Mouse (Mus musculus): ENCODE measurements around the gene Reps2. TPM values are rescaled to one million over a fixed set of nuclear protein-coding genes. Genes with fewer than 3 reads are reported as not detected.

Reps2 gene
- polyA plus RNA-seq, 1 experiment from 2014 or later, result 5.9 TPM

DNA sequence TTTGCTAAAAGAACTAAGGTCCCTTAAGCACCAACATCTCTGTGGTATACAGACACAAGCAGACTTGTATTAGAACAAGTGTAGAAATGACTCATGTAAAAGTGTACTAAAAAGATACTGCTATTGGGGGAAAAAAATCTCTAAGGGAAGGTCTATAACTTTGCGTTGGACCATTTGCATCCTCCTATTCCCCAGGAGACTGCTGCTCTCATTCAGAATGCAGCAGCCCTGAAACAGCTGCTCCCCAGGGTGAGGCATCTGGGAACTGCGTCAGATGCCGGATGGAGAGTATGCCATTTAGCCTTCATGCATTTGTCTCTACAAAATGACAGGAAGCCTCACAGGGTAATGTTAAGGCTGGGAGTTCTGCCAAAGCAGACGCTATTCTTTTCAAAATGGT is 122.3 kb downstream of the Reps2 start:
- H3K9ac ChIP-seq (replicated peaks; ENCODE audit: low read depth, low read length), result no peak overlapping the region
- no peak overlapping the region for H3K4me3 ChIP-seq (replicated peaks; ENCODE audit: low read length)
- H3K4me2 ChIP-seq (ENCODE audit: low read length), result no peak overlapping the region
- H3K27ac ChIP-seq (ENCODE audit: low read length), result no peak overlapping the region
- H3K9me3 ChIP-seq (ENCODE audit: control insufficient read depth, low read length), result no peaks in the 10 kb centered on the region
- no peaks in the 10 kb centered on the region; the same call in 1 of the 2 replicates for H3K27me3 ChIP-seq (replicated peaks; ENCODE audit: control insufficient read depth, insufficient read depth, low read length)
- H3K36me3 ChIP-seq (ENCODE audit: control insufficient read depth, insufficient read depth), result no peaks in the 10 kb centered on the region
- ATAC-seq, result peak; percentile 69
- WGBS, result 24% methylated on average over 4 of the region's 4 CpGs
- peaks cover 2% of the 10 kb centered on the region; the same call in 1 of the 2 replicates for H3K4me1 ChIP-seq (replicated peaks; ENCODE audit: control insufficient read depth, insufficient read depth, low read length)

DNA sequence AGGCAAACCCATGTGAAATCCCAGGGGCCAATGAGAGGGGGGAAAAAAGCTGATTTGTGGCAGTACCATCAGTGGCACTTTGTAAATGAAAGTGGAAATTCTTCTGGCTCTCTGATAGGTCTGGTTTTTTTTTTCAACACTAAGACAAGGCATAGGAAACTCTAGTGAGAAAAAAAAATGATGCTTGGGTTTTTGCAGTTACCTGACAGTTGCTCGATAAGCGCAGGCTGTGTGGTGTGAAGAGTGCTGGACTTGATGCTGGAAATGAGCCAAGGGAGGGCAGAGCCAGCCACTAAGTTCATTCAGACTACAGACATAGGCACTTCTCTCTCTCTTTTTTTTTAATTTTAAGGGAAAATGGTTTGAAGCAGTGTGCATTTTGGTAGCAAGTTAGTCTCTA is 123.1 kb downstream of the Reps2 start:
- Histone ChIP-seq H3K27ac (ENCODE audit: low read length) (no peak overlapping the region), H3K4me1 (replicated peaks; ENCODE audit: control insufficient read depth, insufficient read depth, low read length) (peaks cover 2% of the 10 kb centered on the region; the same call in 1 of the 2 replicates), H3K9ac (replicated peaks; ENCODE audit: low read depth, low read length) (no peak overlapping the region), H3K27me3 (replicated peaks; ENCODE audit: control insufficient read depth, insufficient read depth, low read length) (no peaks in the 10 kb centered on the region; the same call in 1 of the 2 replicates), H3K36me3 (ENCODE audit: control insufficient read depth, insufficient read depth) (no peaks in the 10 kb centered on the region), H3K4me2 (ENCODE audit: low read length) (no peak overlapping the region), H3K9me3 (ENCODE audit: control insufficient read depth, low read length) (no peaks in the 10 kb centered on the region), H3K4me3 (replicated peaks; ENCODE audit: low read length) (no peak overlapping the region)
- WGBS, result 52% methylated on average over 2 of the region's 2 CpGs
- ATAC-seq, result no peak

DNA sequence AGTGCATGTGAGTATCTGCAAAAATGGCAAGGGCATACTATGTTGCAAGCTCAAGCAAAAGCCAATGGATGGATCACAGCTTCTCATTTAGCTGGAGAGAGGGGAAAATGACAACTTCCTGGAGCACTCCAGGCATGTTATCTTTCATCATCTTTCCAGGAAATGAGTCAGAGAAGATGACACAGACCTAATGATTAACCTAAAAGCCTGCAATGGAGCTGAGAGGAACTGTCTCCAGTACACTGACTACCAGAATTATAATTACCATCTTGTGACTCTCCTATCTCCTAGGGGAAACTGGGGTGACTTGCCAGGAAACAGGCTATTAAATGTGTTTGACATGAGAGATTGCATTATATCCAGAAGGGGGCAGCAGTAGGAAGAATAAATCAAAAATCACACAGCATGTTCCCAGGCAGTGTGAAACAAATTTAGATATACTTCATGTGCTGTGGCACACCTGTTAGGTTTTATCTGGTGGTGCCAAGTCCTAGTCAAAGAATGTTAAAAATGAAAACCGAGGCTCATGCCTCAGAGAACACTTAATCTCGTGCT is 132.9 kb downstream of the Reps2 start:
- H3K4me3 ChIP-seq (replicated peaks; ENCODE audit: low read length), result no peak overlapping the region
- no peaks in the 10 kb centered on the region for H3K9me3 ChIP-seq (ENCODE audit: control insufficient read depth, low read length)
- ATAC-seq, result peak; percentile 15; the same call in 1 of the 2 replicates
- no peak overlapping the region for H3K27ac ChIP-seq (ENCODE audit: low read length)
- H3K36me3 ChIP-seq (ENCODE audit: control insufficient read depth, insufficient read depth), result no peaks in the 10 kb centered on the region
- H3K27me3 ChIP-seq (replicated peaks; ENCODE audit: control insufficient read depth, insufficient read depth, low read length), result no peaks in the 10 kb centered on the region
- H3K4me1 ChIP-seq (replicated peaks; ENCODE audit: control insufficient read depth, insufficient read depth, low read length), result no peaks in the 10 kb centered on the region
- H3K4me2 ChIP-seq (ENCODE audit: low read length), result no peak overlapping the region
- H3K9ac ChIP-seq (replicated peaks; ENCODE audit: low read depth, low read length), result no peak overlapping the region
- WGBS, result 62% methylated on average over 2 of the region's 2 CpGs

DNA sequence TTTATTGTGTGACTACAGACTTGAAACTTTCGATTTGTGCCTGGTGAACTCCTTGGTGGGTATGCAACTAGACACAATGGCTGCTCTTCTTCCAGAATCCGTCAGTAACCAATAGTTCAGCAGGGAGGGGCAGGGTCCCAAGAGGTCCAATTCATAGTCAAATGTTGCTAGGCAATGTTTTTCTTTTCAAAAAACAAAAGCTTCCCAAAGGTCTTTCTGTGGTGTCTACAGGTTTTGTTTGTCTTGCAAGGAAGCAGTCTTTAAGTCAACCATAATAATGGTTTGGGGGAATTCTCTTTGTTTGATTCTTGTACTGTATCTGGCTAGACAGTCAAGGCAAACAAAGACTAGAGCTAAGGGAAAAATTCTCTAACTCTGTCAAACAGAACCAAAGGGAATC is 138.3 kb downstream of the Reps2 start:
- H3K27ac ChIP-seq (ENCODE audit: low read length), result no peak overlapping the region
- WGBS, result 20% methylated on average over 2 of the region's 2 CpGs
- H3K9me3 ChIP-seq (ENCODE audit: control insufficient read depth, low read length), result no peaks in the 10 kb centered on the region
- no peaks in the 10 kb centered on the region for H3K4me1 ChIP-seq (replicated peaks; ENCODE audit: control insufficient read depth, insufficient read depth, low read length)
- H3K36me3 ChIP-seq (ENCODE audit: control insufficient read depth, insufficient read depth), result no peaks in the 10 kb centered on the region
- peaks cover 3% of the 10 kb centered on the region; the same call in 1 of the 2 replicates for H3K27me3 ChIP-seq (replicated peaks; ENCODE audit: control insufficient read depth, insufficient read depth, low read length)
- H3K9ac ChIP-seq (replicated peaks; ENCODE audit: low read depth, low read length), result no peak overlapping the region
- no peak for ATAC-seq
- H3K4me2 ChIP-seq (ENCODE audit: low read length), result no peak overlapping the region
- no peak overlapping the region for H3K4me3 ChIP-seq (replicated peaks; ENCODE audit: low read length)

DNA sequence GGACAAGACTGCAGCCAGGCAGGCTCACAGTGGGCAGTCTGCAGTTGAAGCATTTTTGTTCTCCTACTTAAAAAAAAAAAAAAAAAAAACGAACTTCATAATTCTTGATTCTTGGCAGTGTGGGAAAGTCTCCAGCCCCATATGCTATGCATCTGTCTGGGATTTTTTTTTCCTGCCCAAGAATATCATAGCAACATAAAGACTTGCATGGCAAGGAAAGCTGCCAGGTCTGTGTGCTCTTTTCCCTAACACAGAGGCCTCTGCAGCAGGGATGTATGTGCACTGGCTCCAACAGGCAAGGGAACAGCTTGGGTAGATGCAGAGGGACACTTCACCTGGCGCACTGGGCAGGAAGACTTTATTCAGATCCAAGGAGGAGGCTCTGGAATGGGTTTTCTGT is 140.0 kb downstream of the Reps2 start:
- H3K4me2 ChIP-seq (ENCODE audit: low read length), result no peak overlapping the region
- WGBS, result 62% methylated on average over 2 of the region's 2 CpGs
- no peaks in the 10 kb centered on the region for H3K4me1 ChIP-seq (replicated peaks; ENCODE audit: control insufficient read depth, insufficient read depth, low read length)
- 0 out of 2 replicates have a peak, but pooled peaks have one; percentile 36 for ATAC-seq
- no peak overlapping the region for H3K9ac ChIP-seq (replicated peaks; ENCODE audit: low read depth, low read length)
- H3K4me3 ChIP-seq (replicated peaks; ENCODE audit: low read length), result no peak overlapping the region
- no peaks in the 10 kb centered on the region for H3K36me3 ChIP-seq (ENCODE audit: control insufficient read depth, insufficient read depth)
- no peaks in the 10 kb centered on the region for H3K9me3 ChIP-seq (ENCODE audit: control insufficient read depth, low read length)
- no peak overlapping the region for H3K27ac ChIP-seq (ENCODE audit: low read length)
- H3K27me3 ChIP-seq (replicated peaks; ENCODE audit: control insufficient read depth, insufficient read depth, low read length), result peaks cover 3% of the 10 kb centered on the region; the same call in 1 of the 2 replicates

DNA sequence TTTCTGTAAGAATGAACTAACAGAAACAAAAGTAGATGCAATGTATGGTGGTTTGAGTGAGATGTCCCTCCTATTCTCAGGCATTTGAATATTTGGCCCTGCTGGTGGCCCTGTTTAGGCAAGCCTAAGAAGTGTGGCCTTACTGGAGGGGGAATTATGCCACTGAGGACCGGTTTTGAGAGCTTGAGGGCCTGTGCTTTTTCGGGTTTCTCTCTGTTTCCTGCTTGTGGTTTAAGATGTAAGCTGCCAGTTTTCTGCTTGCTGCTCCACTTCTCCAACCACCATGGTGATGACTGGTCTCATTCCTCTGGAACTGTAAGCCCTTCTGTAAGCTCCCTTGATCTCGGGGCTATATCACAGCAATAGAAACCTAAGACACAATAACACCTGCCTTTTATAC is 142.5 kb downstream of the Reps2 start:
- Histone ChIP-seq H3K27ac (ENCODE audit: low read length) (no peak overlapping the region), H3K36me3 (ENCODE audit: control insufficient read depth, insufficient read depth) (no peaks in the 10 kb centered on the region), H3K4me1 (replicated peaks; ENCODE audit: control insufficient read depth, insufficient read depth, low read length) (no peaks in the 10 kb centered on the region), H3K9me3 (ENCODE audit: control insufficient read depth, low read length) (no peaks in the 10 kb centered on the region), H3K4me3 (replicated peaks; ENCODE audit: low read length) (no peak overlapping the region), H3K4me2 (ENCODE audit: low read length) (no peak overlapping the region), H3K27me3 (replicated peaks; ENCODE audit: control insufficient read depth, insufficient read depth, low read length) (peaks cover 3% of the 10 kb centered on the region; the same call in 1 of the 2 replicates), H3K9ac (replicated peaks; ENCODE audit: low read depth, low read length) (no peak overlapping the region)
- 82% methylated on average over 3 of the region's 3 CpGs for WGBS
- ATAC-seq, result no peak

DNA sequence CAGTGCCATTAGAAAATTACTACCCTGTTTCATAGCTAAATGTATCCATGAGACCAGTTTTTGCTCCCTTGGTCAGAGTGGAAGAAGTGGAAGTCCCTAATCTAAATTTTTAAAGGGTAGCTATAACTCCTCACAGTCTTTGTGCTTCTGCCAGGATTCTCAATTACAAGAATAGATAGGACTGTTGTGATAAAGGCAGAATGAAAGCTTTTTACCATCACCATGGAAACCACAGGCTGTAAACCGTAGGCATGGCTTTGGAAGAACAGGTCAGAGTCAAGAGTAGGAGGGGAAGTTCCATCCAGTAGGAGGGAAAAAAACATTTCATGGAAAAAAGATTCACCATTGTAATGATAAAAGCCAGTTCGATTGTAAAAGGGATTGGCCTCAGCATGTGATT is 147.0 kb downstream of the Reps2 start:
- H3K4me1 ChIP-seq (replicated peaks; ENCODE audit: control insufficient read depth, insufficient read depth, low read length), result no peaks in the 10 kb centered on the region
- WGBS, result 49% methylated on average over 2 of the region's 2 CpGs
- H3K9ac ChIP-seq (replicated peaks; ENCODE audit: low read depth, low read length), result no peak overlapping the region
- no peak for ATAC-seq
- no peaks in the 10 kb centered on the region for H3K9me3 ChIP-seq (ENCODE audit: control insufficient read depth, low read length)
- no peak overlapping the region for H3K27ac ChIP-seq (ENCODE audit: low read length)
- H3K4me2 ChIP-seq (ENCODE audit: low read length), result no peak overlapping the region
- no peak overlapping the region for H3K4me3 ChIP-seq (replicated peaks; ENCODE audit: low read length)
- H3K27me3 ChIP-seq (replicated peaks; ENCODE audit: control insufficient read depth, insufficient read depth, low read length), result no peaks in the 10 kb centered on the region
- no peaks in the 10 kb centered on the region for H3K36me3 ChIP-seq (ENCODE audit: control insufficient read depth, insufficient read depth)

DNA sequence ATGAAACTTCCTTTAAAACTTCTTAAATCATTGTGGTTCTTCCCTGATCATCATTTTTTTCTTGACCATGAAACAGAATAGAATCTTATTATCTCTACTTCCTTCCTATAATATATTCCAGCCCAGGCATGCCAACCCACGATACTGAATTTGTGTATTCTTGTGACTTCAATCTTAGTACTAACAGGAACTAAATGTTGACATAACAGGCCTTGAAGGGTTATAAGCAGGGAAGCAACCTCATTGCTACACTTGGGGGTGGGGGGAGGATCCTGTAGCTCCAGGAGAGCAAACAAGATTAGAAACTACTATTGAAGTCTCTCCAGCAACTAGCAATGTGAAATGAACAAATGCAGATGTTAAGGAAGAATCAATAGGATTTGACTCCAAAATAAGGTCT is 154.8 kb downstream of the Reps2 start:
- Histone ChIP-seq H3K27me3 (replicated peaks; ENCODE audit: control insufficient read depth, insufficient read depth, low read length) (no peaks in the 10 kb centered on the region), H3K4me1 (replicated peaks; ENCODE audit: control insufficient read depth, insufficient read depth, low read length) (no peaks in the 10 kb centered on the region), H3K27ac (ENCODE audit: low read length) (no peak overlapping the region), H3K4me2 (ENCODE audit: low read length) (no peak overlapping the region), H3K9me3 (ENCODE audit: control insufficient read depth, low read length) (no peaks in the 10 kb centered on the region), H3K9ac (replicated peaks; ENCODE audit: low read depth, low read length) (no peak overlapping the region), H3K4me3 (replicated peaks; ENCODE audit: low read length) (no peak overlapping the region), H3K36me3 (ENCODE audit: control insufficient read depth, insufficient read depth) (no peaks in the 10 kb centered on the region)
- 88% methylated on average over 1 of the region's 1 CpGs for WGBS
- no peak for ATAC-seq

DNA sequence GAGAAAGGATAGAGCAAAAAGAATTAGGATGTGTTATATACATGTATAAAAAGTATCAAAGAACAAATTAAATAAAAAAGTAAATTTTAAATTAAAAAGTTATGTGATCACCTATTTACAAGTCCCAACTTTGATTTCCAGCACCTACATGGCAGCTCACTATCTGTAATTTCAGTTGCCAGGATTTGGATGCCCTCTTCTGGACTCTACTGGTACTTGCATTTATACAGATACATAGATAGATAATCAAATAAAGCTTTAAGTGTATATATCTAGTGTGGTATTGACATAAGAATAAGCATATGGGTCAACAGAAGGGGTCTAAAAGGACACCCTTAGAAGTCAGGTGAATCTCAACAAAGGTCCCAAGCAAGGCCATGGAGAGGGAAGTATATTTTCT is 155.7 kb downstream of the Reps2 start:
- Histone ChIP-seq H3K27me3 (replicated peaks; ENCODE audit: control insufficient read depth, insufficient read depth, low read length) (no peaks in the 10 kb centered on the region), H3K36me3 (ENCODE audit: control insufficient read depth, insufficient read depth) (no peaks in the 10 kb centered on the region), H3K4me3 (replicated peaks; ENCODE audit: low read length) (no peak overlapping the region), H3K27ac (ENCODE audit: low read length) (no peak overlapping the region), H3K4me2 (ENCODE audit: low read length) (no peak overlapping the region), H3K4me1 (replicated peaks; ENCODE audit: control insufficient read depth, insufficient read depth, low read length) (no peaks in the 10 kb centered on the region), H3K9ac (replicated peaks; ENCODE audit: low read depth, low read length) (no peak overlapping the region), H3K9me3 (ENCODE audit: control insufficient read depth, low read length) (no peaks in the 10 kb centered on the region)
- ATAC-seq, result no peak

DNA sequence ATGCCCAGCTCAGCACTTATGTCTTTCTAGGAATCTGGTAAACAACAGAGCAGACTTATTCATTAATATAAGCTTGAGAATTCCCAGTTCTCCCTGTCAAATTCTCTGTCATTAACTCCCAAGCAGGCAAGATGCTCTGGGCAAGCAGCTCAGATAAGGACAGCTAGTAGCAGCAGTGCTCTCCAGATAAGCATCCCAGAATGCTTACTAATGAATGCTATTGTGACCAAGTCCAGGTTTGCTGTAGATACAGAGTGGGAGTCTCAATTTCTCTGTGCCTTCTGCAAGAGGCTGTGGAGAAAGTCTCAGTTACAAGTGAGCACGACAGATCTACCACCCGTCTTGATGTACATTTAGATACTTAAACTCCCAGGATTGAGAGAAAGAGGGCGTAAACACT is 173.2 kb downstream of the Reps2 start:
- Histone ChIP-seq H3K36me3 (ENCODE audit: control insufficient read depth, insufficient read depth) (no peaks in the 10 kb centered on the region), H3K27me3 (replicated peaks; ENCODE audit: control insufficient read depth, insufficient read depth, low read length) (no peaks in the 10 kb centered on the region), H3K27ac (ENCODE audit: low read length) (no peak overlapping the region), H3K4me3 (replicated peaks; ENCODE audit: low read length) (no peak overlapping the region), H3K9me3 (ENCODE audit: control insufficient read depth, low read length) (no peaks in the 10 kb centered on the region), H3K9ac (replicated peaks; ENCODE audit: low read depth, low read length) (no peak overlapping the region), H3K4me2 (ENCODE audit: low read length) (no peak overlapping the region), H3K4me1 (replicated peaks; ENCODE audit: control insufficient read depth, insufficient read depth, low read length) (no peaks in the 10 kb centered on the region)
- WGBS, result 80% methylated on average over 3 of the region's 3 CpGs
- ATAC-seq, result no peak

All from forebrain, embryonic 16.5 days (tissue).